Comparison of ENCODE assay signal across 26 mouse cellular contexts in the genomic region with DNA sequence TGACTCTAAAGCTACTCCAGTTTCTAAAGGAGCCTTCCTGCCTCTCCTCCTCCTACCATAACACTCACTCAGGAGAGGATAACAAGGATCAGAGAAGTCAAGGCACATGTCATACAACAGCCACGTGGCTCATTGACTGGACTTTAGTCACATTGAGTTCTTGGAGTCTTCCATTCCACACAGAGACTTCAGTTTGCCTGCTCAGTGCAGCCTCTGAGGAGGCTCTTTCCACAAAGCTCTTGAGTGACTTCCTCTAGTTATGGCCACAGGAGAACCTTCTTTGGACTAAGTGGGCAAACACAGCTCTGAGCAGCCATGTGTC. TPM values are rescaled to one million over a fixed set of nuclear protein-coding genes. Genes with fewer than 3 reads are reported as not detected.
"Had no signal": no experiment of that assay in that cellular context is flagged by ENCODE, and none has a peak within 500 bp of the region (broad histone marks: within the 10 kb centered on the region; RNA-seq: fewer than 3 reads in every experiment).

No protein-coding gene starts in this region.

RNA-seq across cellular contexts. Expression of gene Pilrb2, which starts 0.7 kb away (rescaled TPM):
- total RNA-seq: left cerebral cortex, adult 8-10 months; left cerebral cortex, postnatal 10 days; left cerebral cortex, postnatal 14 days; left cerebral cortex, postnatal 25 days; left cerebral cortex, postnatal 36 days; left cerebral cortex, postnatal 4 days; megakaryocyte-erythroid progenitor cell, adult 5-6 weeks; midbrain, postnatal 0 days had no signal
- polyA plus RNA-seq: limb, embryonic 10.5 days; limb, embryonic 11.5 days; limb, embryonic 12.5 days; midbrain, embryonic 10.5 days; midbrain, embryonic 11.5 days; midbrain, embryonic 12.5 days; midbrain, embryonic 13.5 days; midbrain, embryonic 15.5 days; midbrain, embryonic 16.5 days; myocyte; neural tube, embryonic 11.5 days; neural tube, embryonic 12.5 days had no signal

RNA-seq across cellular contexts. Expression of gene Pilrb1, which starts 14.4 kb away (rescaled TPM):
- total RNA-seq: left cerebral cortex, adult 8-10 months; left cerebral cortex, postnatal 10 days; left cerebral cortex, postnatal 14 days; left cerebral cortex, postnatal 25 days; left cerebral cortex, postnatal 36 days; left cerebral cortex, postnatal 4 days; megakaryocyte-erythroid progenitor cell, adult 5-6 weeks; midbrain, postnatal 0 days had no signal
- polyA plus RNA-seq: limb, embryonic 10.5 days; limb, embryonic 12.5 days; limb, embryonic 13.5 days; midbrain, embryonic 10.5 days; midbrain, embryonic 11.5 days; midbrain, embryonic 12.5 days; midbrain, embryonic 13.5 days; midbrain, embryonic 14.5 days; midbrain, embryonic 15.5 days; midbrain, embryonic 16.5 days; midbrain, postnatal 0 days; myocyte; neural tube, embryonic 11.5 days; neural tube, embryonic 12.5 days; neural tube, embryonic 13.5 days had no signal

RNA-seq across cellular contexts. Expression of gene Pilra, which starts 36.3 kb away (rescaled TPM):
- total RNA-seq: megakaryocyte-erythroid progenitor cell, adult 5-6 weeks; midbrain, postnatal 0 days had no signal
- polyA plus RNA-seq: midbrain, embryonic 15.5 days had no signal

RNA-seq across cellular contexts. Expression of gene Cyp3a13, which starts 49.1 kb away (rescaled TPM):
- total RNA-seq: left cerebral cortex, postnatal 10 days; left cerebral cortex, postnatal 4 days; megakaryocyte progenitor cell, adult 5-6 weeks; megakaryocyte, adult 5-6 weeks; megakaryocyte-erythroid progenitor cell, adult 5-6 weeks; midbrain, postnatal 0 days; monocyte, adult 5-6 weeks had no signal
- polyA plus RNA-seq: limb, embryonic 10.5 days; limb, embryonic 11.5 days; limb, embryonic 12.5 days; limb, embryonic 13.5 days; midbrain, embryonic 10.5 days; midbrain, embryonic 11.5 days; midbrain, embryonic 12.5 days; midbrain, embryonic 13.5 days; midbrain, embryonic 14.5 days; midbrain, embryonic 15.5 days; midbrain, embryonic 16.5 days; midbrain, postnatal 0 days; neural tube, embryonic 12.5 days; neural tube, embryonic 13.5 days had no signal
